Mouse (Mus musculus): Measurements from ENCODE around the gene Hdac10. TPM values are rescaled to one million over a fixed set of nuclear protein-coding genes. Genes with fewer than 3 reads are reported as not detected.

Hdac10 gene
- polyA plus RNA-seq, 1 experiment from 2014 or later: 27.6 TPM

GRCm38 (mm10) chr15:89147024-89147423, 18.5 kb upstream of the Hdac10 start:
- Histone ChIP-seq H3K4me3 (peak overlapping the region; percentile 82), H3K9me3 (no peaks in the 10 kb centered on the region), H3K27ac (replicated peaks) (peak overlapping the region; percentile 82), H3K36me3 (no peaks in the 10 kb centered on the region), H3K9ac (peak overlapping the region; percentile 61), H3K4me2 (peak overlapping the region; percentile 85), H3K27me3 (no peaks in the 10 kb centered on the region), H3K4me1 (replicated peaks) (peaks cover 45% of the 10 kb centered on the region)
- 10% methylated on average over 14 of the region's 16 CpGs for WGBS
- ATAC-seq (ENCODE audit: low FRiP score, low read depth): no peak

- peak overlapping the region; percentile 61 for H3K9ac ChIP-seq
- H3K27ac ChIP-seq (replicated peaks): peak overlapping the region; percentile 82
- H3K4me1 ChIP-seq (replicated peaks): peaks cover 44% of the 10 kb centered on the region
- no peaks in the 10 kb centered on the region for H3K36me3 ChIP-seq
- no peaks in the 10 kb centered on the region for H3K27me3 ChIP-seq
- H3K9me3 ChIP-seq: no peaks in the 10 kb centered on the region
- peak; percentile 59 for ATAC-seq (ENCODE audit: low FRiP score, low read depth)
- peak overlapping the region; percentile 85 for H3K4me2 ChIP-seq
- peak overlapping the region; percentile 82 for H3K4me3 ChIP-seq
- 2% methylated on average over 27 of the region's 27 CpGs for WGBS
Observed at GRCm38 (mm10) chr15:89146537-89146936, 18.0 kb upstream of the Hdac10 start.

GRCm38 (mm10) chr15:89145813-89146350, 17.4 kb upstream of the Hdac10 start:
- Histone ChIP-seq H3K9ac (peak overlapping the region; percentile 61; the same call in 1 of the 2 replicates), H3K27ac (replicated peaks) (0 out of 2 replicates have a peak overlapping the region, but pooled peaks have one; percentile 82), H3K9me3 (no peaks in the 10 kb centered on the region), H3K27me3 (no peaks in the 10 kb centered on the region), H3K4me2 (peak overlapping the region; percentile 85), H3K36me3 (no peaks in the 10 kb centered on the region), H3K4me1 (replicated peaks) (peaks cover 46% of the 10 kb centered on the region), H3K4me3 (peak overlapping the region; percentile 82)
- 75% methylated on average over 24 of the region's 24 CpGs for WGBS
- ATAC-seq (ENCODE audit: low FRiP score, low read depth): no peak

GRCm38 (mm10) chr15:89144965-89145364, 16.5 kb upstream of the Hdac10 start:
- H3K27me3 ChIP-seq: no peaks in the 10 kb centered on the region
- ATAC-seq (ENCODE audit: low FRiP score, low read depth): no peak
- H3K4me2 ChIP-seq: no peak overlapping the region
- H3K4me3 ChIP-seq: no peak overlapping the region
- WGBS: 91% methylated on average over 11 of the region's 11 CpGs
- no peak overlapping the region for H3K9ac ChIP-seq
- no peaks in the 10 kb centered on the region for H3K36me3 ChIP-seq
- no peaks in the 10 kb centered on the region for H3K9me3 ChIP-seq
- no peak overlapping the region for H3K27ac ChIP-seq (replicated peaks)
- peaks cover 50% of the 10 kb centered on the region for H3K4me1 ChIP-seq (replicated peaks)

- Histone ChIP-seq H3K4me2 (no peak overlapping the region), H3K36me3 (no peaks in the 10 kb centered on the region), H3K27me3 (peaks cover 4% of the 10 kb centered on the region; the same call in 1 of the 2 replicates), H3K9me3 (no peaks in the 10 kb centered on the region), H3K9ac (no peak overlapping the region), H3K27ac (replicated peaks) (no peak overlapping the region), H3K4me1 (replicated peaks) (peaks cover 42% of the 10 kb centered on the region), H3K4me3 (no peak overlapping the region)
- ATAC-seq (ENCODE audit: low FRiP score, low read depth): no peak
- 90% methylated on average over 2 of the region's 2 CpGs for WGBS
Observed at GRCm38 (mm10) chr15:89143134-89143533, 14.6 kb upstream of the Hdac10 start.

GRCm38 (mm10) chr15:89141905-89142304, 13.4 kb upstream of the Hdac10 start:
- Histone ChIP-seq H3K4me1 (replicated peaks) (peaks cover 30% of the 10 kb centered on the region), H3K4me3 (no peak overlapping the region), H3K27me3 (peaks cover 4% of the 10 kb centered on the region; the same call in 1 of the 2 replicates), H3K9ac (no peak overlapping the region), H3K9me3 (no peaks in the 10 kb centered on the region), H3K27ac (replicated peaks) (no peak overlapping the region), H3K36me3 (no peaks in the 10 kb centered on the region), H3K4me2 (no peak overlapping the region)
- 73% methylated on average over 4 of the region's 4 CpGs for WGBS
- ATAC-seq (ENCODE audit: low FRiP score, low read depth): no peak

- WGBS: 36% methylated on average over 5 of the region's 5 CpGs
- Histone ChIP-seq H3K9me3 (no peaks in the 10 kb centered on the region), H3K4me3 (no peak overlapping the region), H3K27ac (replicated peaks) (no peak overlapping the region), H3K9ac (no peak overlapping the region), H3K27me3 (peaks cover 4% of the 10 kb centered on the region; the same call in 1 of the 2 replicates), H3K36me3 (no peaks in the 10 kb centered on the region), H3K4me2 (no peak overlapping the region), H3K4me1 (replicated peaks) (peaks cover 25% of the 10 kb centered on the region)
- no peak for ATAC-seq (ENCODE audit: low FRiP score, low read depth)
Observed at GRCm38 (mm10) chr15:89141443-89141842, 12.9 kb upstream of the Hdac10 start.

- Histone ChIP-seq H3K4me3 (peak within 1 kb of the TSS; percentile 43), H3K36me3 (no peaks in the 10 kb centered on the region), H3K27ac (replicated peaks) (no peak within 1 kb of the TSS), H3K9me3 (no peaks in the 10 kb centered on the region), H3K27me3 (peaks cover 4% of the 10 kb centered on the region; the same call in 1 of the 2 replicates), H3K4me1 (replicated peaks) (peaks cover 18% of the 10 kb centered on the region), H3K9ac (peak within 1 kb of the TSS; percentile 42), H3K4me2 (peak within 1 kb of the TSS; percentile 96)
- peak; percentile 46 for ATAC-seq (ENCODE audit: low FRiP score, low read depth)
- under 1% methylated on average over 21 of the region's 21 CpGs for WGBS
Observed at GRCm38 (mm10) chr15:89140659-89141252, 12.3 kb upstream of the Hdac10 start, which contains the start of gene Mapk12. Gene Mapk12 (minus strand): TSS chr15:89140703.

GRCm38 (mm10) chr15:89140048-89140658, 11.7 kb upstream of the Hdac10 start:
- ATAC-seq (ENCODE audit: low FRiP score, low read depth): peak; percentile 33
- Histone ChIP-seq H3K27me3 (peaks cover 4% of the 10 kb centered on the region; the same call in 1 of the 2 replicates), H3K9ac (peak overlapping the region; percentile 42), H3K4me2 (peak overlapping the region; percentile 96), H3K4me1 (replicated peaks) (peaks cover 17% of the 10 kb centered on the region), H3K27ac (replicated peaks) (no peak overlapping the region), H3K4me3 (peak overlapping the region; percentile 43), H3K9me3 (no peaks in the 10 kb centered on the region), H3K36me3 (no peaks in the 10 kb centered on the region)
- WGBS: under 1% methylated on average over 52 of the region's 53 CpGs

GRCm38 (mm10) chr15:89138531-89138930, 10.0 kb upstream of the Hdac10 start:
- no peak for ATAC-seq (ENCODE audit: low FRiP score, low read depth)
- H3K27me3 ChIP-seq: peaks cover 4% of the 10 kb centered on the region; the same call in 1 of the 2 replicates
- no peak overlapping the region for H3K4me2 ChIP-seq
- peaks cover 17% of the 10 kb centered on the region for H3K4me1 ChIP-seq (replicated peaks)
- no peaks in the 10 kb centered on the region for H3K36me3 ChIP-seq
- H3K4me3 ChIP-seq: no peak overlapping the region
- 94% methylated on average over 6 of the region's 6 CpGs for WGBS
- H3K27ac ChIP-seq (replicated peaks): no peak overlapping the region
- H3K9me3 ChIP-seq: no peaks in the 10 kb centered on the region
- no peak overlapping the region for H3K9ac ChIP-seq

- Histone ChIP-seq H3K4me2 (no peak overlapping the region), H3K9me3 (no peaks in the 10 kb centered on the region), H3K27me3 (peaks cover 4% of the 10 kb centered on the region; the same call in 1 of the 2 replicates), H3K4me1 (replicated peaks) (peaks cover 17% of the 10 kb centered on the region), H3K27ac (replicated peaks) (no peak overlapping the region), H3K4me3 (no peak overlapping the region), H3K36me3 (no peaks in the 10 kb centered on the region), H3K9ac (no peak overlapping the region)
- WGBS: 86% methylated on average over 7 of the region's 7 CpGs
- ATAC-seq (ENCODE audit: low FRiP score, low read depth): no peak
Observed at GRCm38 (mm10) chr15:89138046-89138405, 9.5 kb upstream of the Hdac10 start.

- Histone ChIP-seq H3K4me2 (no peak overlapping the region), H3K4me1 (replicated peaks) (peaks cover 17% of the 10 kb centered on the region), H3K27ac (replicated peaks) (no peak overlapping the region), H3K36me3 (no peaks in the 10 kb centered on the region), H3K4me3 (no peak overlapping the region), H3K9ac (no peak overlapping the region), H3K9me3 (no peaks in the 10 kb centered on the region), H3K27me3 (peaks cover 4% of the 10 kb centered on the region; the same call in 1 of the 2 replicates)
- WGBS: 72% methylated on average over 11 of the region's 11 CpGs
- no peak for ATAC-seq (ENCODE audit: low FRiP score, low read depth)
Observed at GRCm38 (mm10) chr15:89137378-89138045, 9.0 kb upstream of the Hdac10 start.

All from hindbrain, embryonic 15.5 days (tissue).